Mouse (Mus musculus) testis, postnatal 14 days (tissue): ENCODE measurements around the gene Brd9.

ENCODE experiments used
- DNase-seq: peaks from one replicate; pipeline ENCODE4 v3.0.0; 2021; ENCODE audit warnings: low spot score

Gene Brd9

GRCm38 (mm10) chr13:73937321-73938176 lies at the start of gene Brd9, which contains the start of gene Trip13:
TSS of gene Brd9 (plus strand) at chr13:73937811.
TSS of gene Trip13 (minus strand) at chr13:73937784.
- DNase-seq = peak; percentile 92

GRCm38 (mm10) chr13:73892493-73893178 lies 45.0 kb upstream of the Brd9 start:
- no peak for DNase-seq

GRCm38 (mm10) chr13:73897561-73897960 lies 40.0 kb upstream of the Brd9 start:
- no peak for DNase-seq

DNA sequence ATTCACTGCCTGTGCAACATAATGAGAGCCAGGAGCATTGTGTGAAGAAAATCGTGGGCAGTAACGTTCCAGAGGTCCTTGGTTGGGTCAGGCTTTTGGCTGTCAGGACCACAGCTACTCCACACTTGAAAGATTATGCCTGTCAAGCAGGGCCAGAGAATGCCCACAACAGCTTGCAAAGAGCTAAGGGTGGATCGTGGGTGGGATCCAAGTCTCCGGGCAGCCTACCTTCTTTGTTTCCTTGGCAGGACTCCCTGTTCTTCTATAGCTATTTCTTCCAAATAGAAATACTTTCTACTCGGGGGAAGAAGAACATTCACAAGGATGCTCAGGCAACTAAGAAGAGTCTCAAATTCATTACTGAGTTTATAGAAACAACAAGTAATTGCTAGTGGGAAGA lies 30.5 kb upstream of the Brd9 start:
- DNase-seq = peak; percentile 54

DNA sequence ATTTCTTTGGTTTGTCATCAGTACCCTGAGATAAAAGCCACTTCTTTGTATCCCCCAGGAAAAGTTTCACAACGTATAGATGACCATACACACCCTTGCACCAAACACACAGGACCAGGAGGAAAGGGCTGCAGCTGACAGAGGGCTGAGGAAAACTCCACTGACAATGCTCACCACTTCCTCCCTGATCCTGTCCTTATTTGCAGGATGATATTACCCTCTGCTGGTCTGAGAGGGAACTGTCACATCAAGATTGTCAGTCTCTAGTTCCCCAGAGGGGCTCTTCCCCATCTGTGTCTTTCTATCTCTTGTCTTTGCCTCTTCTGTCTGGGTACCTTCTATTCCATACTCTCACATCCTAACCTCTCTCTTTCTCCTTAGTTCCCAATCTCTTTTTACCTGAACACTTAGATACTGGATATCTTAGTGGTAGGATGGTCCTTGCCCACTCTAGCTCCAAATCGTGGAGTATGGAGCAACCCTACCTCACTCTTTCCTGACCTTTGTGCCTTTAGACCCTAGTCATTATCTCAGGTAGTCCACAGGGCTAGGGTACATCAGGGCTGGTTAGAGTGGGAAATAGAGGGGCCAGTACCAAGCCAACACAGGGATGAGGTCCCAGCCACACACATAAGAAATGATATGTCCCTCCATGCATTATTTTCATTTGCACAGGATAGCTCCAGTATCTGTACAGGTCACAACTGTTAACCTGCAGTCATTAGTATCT lies 29.8 kb upstream of the Brd9 start:
- no peak for DNase-seq

DNA sequence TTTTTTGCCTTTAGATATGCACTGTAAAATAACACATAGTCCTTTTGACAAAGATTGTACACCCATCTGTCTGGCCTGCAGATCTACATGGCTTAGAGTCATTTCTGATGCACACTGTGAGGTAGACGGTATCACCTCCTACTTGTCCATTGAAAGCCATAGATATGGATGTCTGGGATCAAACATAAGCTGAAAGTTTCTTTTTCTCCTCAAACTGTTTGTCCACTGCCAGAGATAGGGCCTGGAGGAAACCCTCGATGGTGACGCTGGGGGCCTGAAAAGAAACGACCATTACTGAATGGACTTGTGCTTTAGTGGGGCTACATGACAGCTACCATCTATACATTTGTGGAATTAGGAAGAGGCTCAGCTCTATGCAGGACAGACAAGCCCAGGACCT lies 24.5 kb upstream of the Brd9 start:
- DNase-seq = no peak

GRCm38 (mm10) chr13:73932201-73932600 lies 5.4 kb upstream of the Brd9 start:
- DNase-seq = no peak

- DNase-seq = no peak
These were observed 682 bp upstream of the Brd9 start for GRCm38 (mm10) chr13:73936938-73937320.

GRCm38 (mm10) chr13:73938177-73938560 lies 558 bp downstream of the Brd9 start:
- no peak for DNase-seq

GRCm38 (mm10) chr13:73939101-73939500 lies 1.5 kb downstream of the Brd9 start:
- no peak for DNase-seq

GRCm38 (mm10) chr13:73944606-73945005 lies 7.0 kb downstream of the Brd9 start:
- no peak for DNase-seq

DNA sequence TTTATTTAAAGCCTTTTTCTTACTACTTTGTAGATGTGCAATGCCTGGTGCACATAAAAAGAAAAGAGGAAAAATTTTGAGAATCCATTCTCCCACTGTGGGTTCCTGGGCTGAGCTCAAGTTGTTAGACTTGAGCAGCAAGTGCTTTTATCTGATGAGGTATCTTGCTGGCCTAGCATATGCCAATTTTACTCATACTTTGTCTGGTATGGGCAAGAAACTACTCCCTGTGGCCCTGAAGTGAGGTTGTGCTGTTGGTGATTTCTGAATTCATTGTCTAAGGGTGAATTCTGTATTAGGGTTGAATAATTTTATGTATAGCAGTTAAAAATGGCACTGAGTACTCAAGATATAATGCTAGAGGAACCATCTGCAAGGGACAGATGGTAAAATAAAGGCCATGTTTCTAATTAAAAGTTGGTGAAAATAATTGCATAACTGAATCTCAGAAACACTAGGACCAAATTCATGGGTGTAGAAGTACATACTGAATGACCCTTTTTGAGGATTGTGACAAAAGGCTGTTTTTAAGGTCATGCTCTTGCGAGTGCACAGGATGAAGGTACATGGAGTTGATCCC lies 16.0 kb downstream of the Brd9 start:
- DNase-seq = no peak

DNA sequence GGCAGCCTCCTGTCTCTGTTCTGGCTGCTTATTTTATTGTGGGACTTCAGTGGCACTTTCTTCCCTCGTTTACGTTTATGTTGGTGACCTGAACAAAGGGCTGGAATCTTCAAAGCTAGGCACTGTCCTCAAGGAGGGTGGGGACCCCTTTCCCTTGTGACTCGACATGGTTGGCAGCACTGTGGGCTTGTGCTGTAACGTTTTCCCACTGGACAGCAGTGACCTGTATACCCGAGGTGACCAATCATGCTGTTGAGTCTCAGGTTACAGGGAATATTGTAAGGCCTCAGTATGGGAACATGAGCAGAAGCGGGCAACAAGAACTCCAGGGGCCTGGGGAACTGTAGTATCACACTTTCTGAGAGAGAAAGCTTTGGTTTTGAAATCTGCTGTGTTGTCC lies 17.1 kb downstream of the Brd9 start:
- no peak for DNase-seq

DNA sequence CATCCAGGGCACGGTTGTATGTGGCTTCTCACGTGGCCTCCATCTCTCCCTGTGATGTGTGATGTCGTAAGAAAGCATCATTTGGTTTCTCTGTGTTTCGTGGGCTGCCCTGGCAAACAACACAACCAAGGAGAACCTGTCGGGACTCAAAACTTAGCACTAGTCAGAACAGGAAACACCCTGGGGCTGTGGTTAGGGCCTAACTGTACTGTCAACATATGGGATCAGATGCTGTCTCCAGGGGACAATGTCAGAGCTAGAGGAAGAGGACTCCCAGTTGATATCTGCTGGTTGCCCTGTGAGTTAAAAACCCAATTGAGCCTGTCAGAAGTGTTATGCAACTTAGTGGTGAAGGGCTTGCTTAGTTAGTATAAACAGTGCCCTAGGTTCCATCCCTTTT lies 17.9 kb downstream of the Brd9 start:
- DNase-seq = no peak

GRCm38 (mm10) chr13:73960117-73960652 lies 22.6 kb downstream of the Brd9 start:
- DNase-seq = no peak

DNA sequence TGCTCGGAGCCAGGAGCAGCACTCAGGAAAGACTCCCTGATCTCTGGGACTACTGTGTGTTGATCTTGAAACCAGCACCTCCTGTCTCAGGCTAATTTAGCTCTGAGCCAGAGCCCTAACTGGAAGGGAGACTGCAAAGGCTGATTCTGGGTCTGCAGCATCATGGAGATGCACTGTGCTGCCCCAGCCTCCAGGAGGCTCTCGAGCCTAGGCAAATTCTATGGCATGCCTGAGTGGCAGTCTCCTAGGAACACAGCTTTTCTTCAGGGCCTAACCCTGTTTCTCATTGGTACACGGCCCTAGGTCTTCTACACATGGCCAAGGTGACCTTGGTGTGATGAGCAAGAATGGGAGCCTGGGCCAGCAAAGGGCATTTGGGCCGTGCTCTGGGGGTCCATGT lies 23.6 kb downstream of the Brd9 start:
- no peak for DNase-seq

GRCm38 (mm10) chr13:73963551-73963950 lies 25.9 kb downstream of the Brd9 start, which contains the start of gene Zdhhc11:
TSS of gene Zdhhc11 (plus strand) at chr13:73963851.
- DNase-seq = no peak

DNA sequence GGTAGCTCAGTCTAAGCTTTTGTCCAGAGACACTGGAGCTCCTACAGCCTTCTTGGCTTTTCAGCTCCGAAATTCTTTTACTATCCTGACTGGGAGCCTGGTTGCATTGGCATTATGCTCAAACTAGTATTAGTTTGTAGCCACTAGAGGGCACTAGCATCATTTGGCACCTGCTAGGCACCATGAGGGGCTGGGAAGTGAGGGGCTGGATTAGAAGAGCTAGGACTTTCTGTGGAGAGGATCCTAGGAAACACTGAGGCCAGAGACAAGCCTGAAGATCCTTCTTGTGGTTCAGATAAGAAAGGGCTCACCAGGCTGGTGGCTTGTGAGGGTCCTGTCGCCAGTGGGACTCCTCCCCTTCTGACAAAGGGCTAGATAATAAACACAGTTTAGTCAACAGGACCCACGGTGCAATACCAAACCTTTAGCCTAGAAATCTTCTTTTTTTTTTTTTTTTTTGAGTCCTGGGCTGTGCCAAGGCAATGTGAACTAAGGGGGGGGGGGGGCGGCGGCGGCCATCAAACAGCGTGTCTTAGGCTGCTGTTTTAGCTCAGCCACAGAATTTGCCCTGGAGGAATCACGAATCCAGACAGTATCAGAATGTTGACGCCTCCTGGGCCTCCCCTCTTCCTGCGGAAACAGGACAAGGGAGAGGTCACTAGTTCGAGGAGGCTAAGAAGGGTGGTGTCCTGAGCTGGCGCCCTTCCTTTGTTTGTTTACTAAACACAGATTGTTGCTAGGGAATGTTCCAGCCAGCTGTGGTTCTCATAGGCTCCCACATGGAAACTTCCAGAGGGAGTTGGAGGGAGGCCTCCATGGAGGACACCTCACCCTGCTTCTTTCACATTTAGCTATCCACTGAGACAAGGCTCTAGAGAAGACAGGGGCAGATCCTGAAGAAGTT lies 33.2 kb downstream of the Brd9 start:
- DNase-seq = peak; percentile 63

- no peak for DNase-seq
These were observed 36.9 kb downstream of the Brd9 start for GRCm38 (mm10) chr13:73974523-73974922.

DNA sequence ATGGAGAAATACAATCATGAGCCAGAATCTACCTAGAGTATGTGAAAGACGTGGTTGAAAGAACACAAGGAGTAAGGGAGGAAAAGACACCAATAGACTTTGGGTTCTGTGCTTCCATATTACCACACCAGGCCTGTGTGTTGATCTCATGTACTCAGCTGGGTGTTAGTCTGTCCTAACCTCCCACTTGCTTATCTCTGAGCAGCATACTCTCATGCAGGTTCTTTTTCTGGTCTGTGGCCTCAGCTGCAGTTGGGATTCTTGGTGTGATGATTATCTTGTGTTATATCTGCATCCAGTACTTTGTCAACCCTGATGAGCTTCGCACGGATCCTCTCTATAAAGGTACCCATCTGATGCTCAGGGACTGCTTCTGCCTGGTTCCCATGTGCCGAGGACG lies 39.3 kb downstream of the Brd9 start:
- no peak for DNase-seq

- DNase-seq = no peak
These were observed 52.7 kb downstream of the Brd9 start for GRCm38 (mm10) chr13:73990325-73990724.
